8 mouse cellular contexts compared by ENCODE assay signal in genomic region chr13:109439436-109440161, GRCm38 (mm10).
DNase-seq lines count a peak whose midpoint lies in the region; ATAC-seq lines count a peak whose summit lies in the region.

No protein-coding gene starts in this region.

- H3K27me3 ChIP-seq in heart, embryonic 16.5 days (ENCODE audit: control insufficient read depth, insufficient read depth, low read length): no peaks in the 10 kb centered on the region
- H3K27me3 ChIP-seq in forebrain, embryonic 16.5 days (replicated peaks; ENCODE audit: control insufficient read depth, insufficient read depth, low read length): no peaks in the 10 kb centered on the region
- no peaks in the 10 kb centered on the region for H3K27me3 ChIP-seq in neural tube, embryonic 14.5 days (ENCODE audit: control insufficient read depth, insufficient read depth, low read length)

- DNase-seq in heart, postnatal 10 days: no peak
- peak; percentile 77 for DNase-seq in kidney, postnatal 14 days
- DNase-seq in gastrocnemius, postnatal 25 days: no peak
- no peak for DNase-seq in left cerebral cortex, adult 8-10 months (ENCODE audit: low spot score in 2 of 2)

- intact Hi-C loops in heart, postnatal 10 days (cut with DNase I): loop anchor here (5.0 kb wide), 3 partner anchors 38 to 207 kb away; no protein-coding TSS in a partner anchor

- H3K4me1 ChIP-seq in heart, embryonic 16.5 days (ENCODE audit: control insufficient read depth, insufficient read depth, low read length): no peaks in the 10 kb centered on the region
- H3K4me1 ChIP-seq in forebrain, embryonic 16.5 days (replicated peaks; ENCODE audit: control insufficient read depth, insufficient read depth, low read length): peaks cover 23% of the 10 kb centered on the region
- H3K4me1 ChIP-seq in neural tube, embryonic 14.5 days (ENCODE audit: control insufficient read depth, insufficient read depth, low read length): peaks cover 17% of the 10 kb centered on the region

- peak overlapping the region; percentile 95 for H3K4me2 ChIP-seq in heart, embryonic 16.5 days (ENCODE audit: low read depth, low read length)
- H3K4me2 ChIP-seq in forebrain, embryonic 16.5 days (ENCODE audit: low read length): peak overlapping the region; percentile 62
- peak overlapping the region; percentile 82 for H3K4me2 ChIP-seq in neural tube, embryonic 14.5 days (ENCODE audit: low read depth, low read length)

- no peaks in the 10 kb centered on the region for H3K9me3 ChIP-seq in heart, embryonic 16.5 days (replicated peaks; ENCODE audit: control insufficient read depth, low read length)
- H3K9me3 ChIP-seq in forebrain, embryonic 16.5 days (ENCODE audit: control insufficient read depth, low read length): no peaks in the 10 kb centered on the region
- H3K9me3 ChIP-seq in neural tube, embryonic 14.5 days (ENCODE audit: control insufficient read depth, low read length): no peaks in the 10 kb centered on the region

- WGBS in heart, embryonic 16.5 days: 65% methylated on average over 5 of the region's 5 CpGs
- WGBS in forebrain, embryonic 16.5 days: 73% methylated on average over 5 of the region's 5 CpGs
- WGBS in neural tube, embryonic 14.5 days: 58% methylated on average over 5 of the region's 5 CpGs

- H3K9ac ChIP-seq in heart, embryonic 16.5 days (ENCODE audit: low read length): no peak overlapping the region
- H3K9ac ChIP-seq in forebrain, embryonic 16.5 days (replicated peaks; ENCODE audit: low read depth, low read length): peak overlapping the region; percentile 64
- peak overlapping the region; percentile 54; the same call in 1 of the 2 replicates for H3K9ac ChIP-seq in neural tube, embryonic 14.5 days (replicated peaks; ENCODE audit: low read depth, low read length)

- ATAC-seq in heart, embryonic 16.5 days (replicated peaks; ENCODE audit: extremely low read depth, insufficient read depth, low FRiP score): no peak
- no peak for ATAC-seq in forebrain, embryonic 16.5 days
- no peak for ATAC-seq in neural tube, embryonic 14.5 days (ENCODE audit: low read depth)
- no peak for ATAC-seq in activated CD4-positive, CD25-positive, alpha-beta regulatory T cell, adult 4 months

- peak overlapping the region; percentile 48; the same call in 1 of the 2 replicates for H3K27ac ChIP-seq in heart, embryonic 16.5 days (ENCODE audit: low read length)
- peak overlapping the region; percentile 92 for H3K27ac ChIP-seq in forebrain, embryonic 16.5 days (ENCODE audit: low read length)
- H3K27ac ChIP-seq in neural tube, embryonic 14.5 days (ENCODE audit: low read depth, low read length): peak overlapping the region; percentile 87

- no peaks in the 10 kb centered on the region for H3K36me3 ChIP-seq in heart, embryonic 16.5 days (ENCODE audit: control insufficient read depth, insufficient read depth)
- no peaks in the 10 kb centered on the region for H3K36me3 ChIP-seq in forebrain, embryonic 16.5 days (ENCODE audit: control insufficient read depth, insufficient read depth)
- H3K36me3 ChIP-seq in neural tube, embryonic 14.5 days (ENCODE audit: control insufficient read depth, insufficient read depth, low read length): no peaks in the 10 kb centered on the region

- H3K4me3 ChIP-seq in heart, embryonic 16.5 days (ENCODE audit: low read length): no peak overlapping the region; the same call in 1 of the 2 replicates
- H3K4me3 ChIP-seq in forebrain, embryonic 16.5 days (replicated peaks; ENCODE audit: low read length): peak overlapping the region; percentile 69
- peak overlapping the region; percentile 47 for H3K4me3 ChIP-seq in neural tube, embryonic 14.5 days (ENCODE audit: low read depth, low read length)
